Mouse (Mus musculus): Measurements from ENCODE around the gene Krtap9-5. TPM values are rescaled to one million over a fixed set of nuclear protein-coding genes. Genes with fewer than 3 reads are reported as not detected.

The Krtap9-5 gene
- not detected for polyA plus RNA-seq (2014; fragmentation: Illumina TruSeq; extraction: RNeasy Lipid Tissue Mini Kit (QIAGEN cat#74804); ENCODE audit: low replicate concordance)

GRCm38 (mm10) chr11:99948175-99948574 lies at the start of gene Krtap9-5:
Gene Krtap9-5 (plus strand): TSS chr11:99948475.

GRCm38 (mm10) chr11:99907620-99908019 lies 40.7 kb upstream of the Krtap9-5 start, which contains the start of gene Krtap31-1:
Gene Krtap31-1 (plus strand): TSS chr11:99907920.

DNA sequence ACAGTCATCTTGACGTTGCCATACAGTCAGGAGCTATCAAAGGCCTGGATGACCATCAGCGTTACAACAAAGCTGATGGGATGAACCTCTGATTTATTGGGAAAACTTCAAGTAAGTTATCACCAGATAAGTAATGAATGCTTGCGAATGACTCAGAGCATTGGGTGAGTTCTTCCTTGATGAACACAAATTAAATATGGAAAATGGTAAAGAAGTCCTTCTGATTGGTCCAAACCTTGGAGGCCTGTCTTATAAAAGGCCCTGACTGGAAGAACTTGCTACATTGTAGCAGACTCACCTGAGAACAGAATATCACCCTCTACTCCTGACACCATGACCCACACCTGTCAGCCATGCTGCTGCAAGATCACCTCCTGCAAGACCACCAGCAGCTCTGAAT lies 33.8 kb upstream of the Krtap9-5 start, which contains the start of gene Gm11565:
Gene Gm11565, plus strand, starts transcription at position 301 of the 400 bp plus-strand sequence.

GRCm38 (mm10) chr11:99935991-99936390 lies 12.3 kb upstream of the Krtap9-5 start, which contains the start of gene Krtap31-2:
Gene Krtap31-2 (plus strand): TSS chr11:99936291.

GRCm38 (mm10) chr11:99978953-99979352 lies 30.7 kb downstream of the Krtap9-5 start, which contains the start of gene Krtap29-1:
Gene Krtap29-1 (minus strand): TSS chr11:99979053.

GRCm38 (mm10) chr11:99986180-99986647 lies 37.9 kb downstream of the Krtap9-5 start, which contains the start of gene Krtap16-1:
Gene Krtap16-1 (minus strand): TSS chr11:99986597.

DNA sequence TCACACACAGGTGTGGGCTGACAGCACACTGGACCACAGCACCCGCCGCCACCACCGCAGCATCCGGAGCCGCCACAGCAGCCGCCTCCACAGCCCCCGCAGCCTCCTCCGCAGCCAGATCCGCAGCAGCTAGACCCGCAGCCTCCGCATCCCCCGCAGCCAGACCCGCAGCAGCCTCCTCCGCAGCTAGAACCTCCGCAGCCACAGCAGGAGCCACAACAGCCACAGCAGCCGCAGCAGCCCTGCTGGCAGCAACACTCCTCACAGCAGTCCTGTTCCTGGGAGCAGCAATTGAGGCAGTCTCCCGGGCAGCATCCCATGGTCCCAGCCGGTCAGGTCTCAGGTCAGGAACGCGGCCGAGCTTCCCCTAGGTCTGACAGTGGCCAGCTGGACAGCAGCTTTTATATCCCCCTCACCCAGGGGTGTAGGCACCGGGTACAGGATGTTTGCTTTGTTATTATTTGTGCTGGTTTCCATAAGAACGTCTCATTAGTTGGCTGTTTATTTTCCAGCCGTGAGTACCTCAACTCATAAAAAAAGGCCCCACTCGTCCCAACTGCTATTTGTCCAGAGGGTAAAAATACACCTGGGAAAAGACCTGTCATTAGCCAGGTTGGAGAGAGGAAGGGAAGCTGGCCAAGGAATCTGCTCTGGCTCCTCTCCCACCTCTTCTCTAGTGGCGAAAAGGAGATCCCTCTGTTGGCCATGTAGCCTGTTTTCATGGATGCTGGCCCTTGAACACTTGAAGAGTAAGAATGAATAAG lies 45.5 kb downstream of the Krtap9-5 start, which contains the start of gene Krtap17-1:
Gene Krtap17-1, minus strand, starts transcription at position 375 of the 764 bp plus-strand sequence.

Other genes starting within 250 kb of the Krtap9-5 start
- not detected for gene Gm14180, start 214.2 kb upstream of the Krtap9-5 start, polyA plus RNA-seq (2014; fragmentation: Illumina TruSeq; extraction: RNeasy Lipid Tissue Mini Kit (QIAGEN cat#74804); ENCODE audit: low replicate concordance)
- not detected for gene Gm11595, start 175.6 kb upstream of the Krtap9-5 start, polyA plus RNA-seq (2014; fragmentation: Illumina TruSeq; extraction: RNeasy Lipid Tissue Mini Kit (QIAGEN cat#74804); ENCODE audit: low replicate concordance)
- gene Krtap4-8, start 167.8 kb upstream of the Krtap9-5 start, polyA plus RNA-seq (2014; fragmentation: Illumina TruSeq; extraction: RNeasy Lipid Tissue Mini Kit (QIAGEN cat#74804); ENCODE audit: low replicate concordance), result not detected
- gene Krtap4-9, start 163.3 kb upstream of the Krtap9-5 start, polyA plus RNA-seq (2014; fragmentation: Illumina TruSeq; extraction: RNeasy Lipid Tissue Mini Kit (QIAGEN cat#74804); ENCODE audit: low replicate concordance), result not detected
- not detected for gene Gm11596, start 155.0 kb upstream of the Krtap9-5 start, polyA plus RNA-seq (2014; fragmentation: Illumina TruSeq; extraction: RNeasy Lipid Tissue Mini Kit (QIAGEN cat#74804); ENCODE audit: low replicate concordance)
- not detected for gene Gm11569, start 149.5 kb upstream of the Krtap9-5 start, polyA plus RNA-seq (2014; fragmentation: Illumina TruSeq; extraction: RNeasy Lipid Tissue Mini Kit (QIAGEN cat#74804); ENCODE audit: low replicate concordance)
- gene Gm11554, start 144.0 kb upstream of the Krtap9-5 start, polyA plus RNA-seq (2014; fragmentation: Illumina TruSeq; extraction: RNeasy Lipid Tissue Mini Kit (QIAGEN cat#74804); ENCODE audit: low replicate concordance), result not detected
- gene Krtap4-13, start 138.6 kb upstream of the Krtap9-5 start, polyA plus RNA-seq (2014; fragmentation: Illumina TruSeq; extraction: RNeasy Lipid Tissue Mini Kit (QIAGEN cat#74804); ENCODE audit: low replicate concordance), result not detected
- not detected for gene Gm11564, start 132.8 kb upstream of the Krtap9-5 start, polyA plus RNA-seq (2014; fragmentation: Illumina TruSeq; extraction: RNeasy Lipid Tissue Mini Kit (QIAGEN cat#74804); ENCODE audit: low replicate concordance)
- not detected for gene 2300003K06Rik, start 110.4 kb upstream of the Krtap9-5 start, polyA plus RNA-seq (2014; fragmentation: Illumina TruSeq; extraction: RNeasy Lipid Tissue Mini Kit (QIAGEN cat#74804); ENCODE audit: low replicate concordance)
- not detected for gene Krtap4-16, start 96.9 kb upstream of the Krtap9-5 start, polyA plus RNA-seq (2014; fragmentation: Illumina TruSeq; extraction: RNeasy Lipid Tissue Mini Kit (QIAGEN cat#74804); ENCODE audit: low replicate concordance)
- gene Gm11568, start 90.6 kb upstream of the Krtap9-5 start, polyA plus RNA-seq (2014; fragmentation: Illumina TruSeq; extraction: RNeasy Lipid Tissue Mini Kit (QIAGEN cat#74804); ENCODE audit: low replicate concordance), result not detected
- gene Gm11559, start 84.0 kb upstream of the Krtap9-5 start, polyA plus RNA-seq (2014; fragmentation: Illumina TruSeq; extraction: RNeasy Lipid Tissue Mini Kit (QIAGEN cat#74804); ENCODE audit: low replicate concordance), result not detected
- not detected for gene Krtap9-1, start 75.1 kb upstream of the Krtap9-5 start, polyA plus RNA-seq (2014; fragmentation: Illumina TruSeq; extraction: RNeasy Lipid Tissue Mini Kit (QIAGEN cat#74804); ENCODE audit: low replicate concordance)
- not detected for gene Gm11567, start 69.3 kb upstream of the Krtap9-5 start, polyA plus RNA-seq (2014; fragmentation: Illumina TruSeq; extraction: RNeasy Lipid Tissue Mini Kit (QIAGEN cat#74804); ENCODE audit: low replicate concordance)
- not detected for gene Krtap31-1, start 40.6 kb upstream of the Krtap9-5 start, polyA plus RNA-seq (2014; fragmentation: Illumina TruSeq; extraction: RNeasy Lipid Tissue Mini Kit (QIAGEN cat#74804); ENCODE audit: low replicate concordance)
- gene Gm11565, start 33.7 kb upstream of the Krtap9-5 start, polyA plus RNA-seq (2014; fragmentation: Illumina TruSeq; extraction: RNeasy Lipid Tissue Mini Kit (QIAGEN cat#74804); ENCODE audit: low replicate concordance), result not detected
- gene Krtap31-2, start 12.2 kb upstream of the Krtap9-5 start, polyA plus RNA-seq (2014; fragmentation: Illumina TruSeq; extraction: RNeasy Lipid Tissue Mini Kit (QIAGEN cat#74804); ENCODE audit: low replicate concordance), result not detected
- not detected for gene Krtap29-1, start 30.6 kb downstream of the Krtap9-5 start, polyA plus RNA-seq (2014; fragmentation: Illumina TruSeq; extraction: RNeasy Lipid Tissue Mini Kit (QIAGEN cat#74804); ENCODE audit: low replicate concordance)
- gene Krtap16-1, start 38.1 kb downstream of the Krtap9-5 start, polyA plus RNA-seq (2014; fragmentation: Illumina TruSeq; extraction: RNeasy Lipid Tissue Mini Kit (QIAGEN cat#74804); ENCODE audit: low replicate concordance), result not detected
- not detected for gene Krtap17-1, start 45.5 kb downstream of the Krtap9-5 start, polyA plus RNA-seq (2014; fragmentation: Illumina TruSeq; extraction: RNeasy Lipid Tissue Mini Kit (QIAGEN cat#74804); ENCODE audit: low replicate concordance)
- gene Krt33a, start 67.7 kb downstream of the Krtap9-5 start, polyA plus RNA-seq (2014; fragmentation: Illumina TruSeq; extraction: RNeasy Lipid Tissue Mini Kit (QIAGEN cat#74804); ENCODE audit: low replicate concordance), result not detected
- gene Krt33b, start 81.4 kb downstream of the Krtap9-5 start, polyA plus RNA-seq (2014; fragmentation: Illumina TruSeq; extraction: RNeasy Lipid Tissue Mini Kit (QIAGEN cat#74804); ENCODE audit: low replicate concordance), result not detected
- gene Krt34, start 93.1 kb downstream of the Krtap9-5 start, polyA plus RNA-seq (2014; fragmentation: Illumina TruSeq; extraction: RNeasy Lipid Tissue Mini Kit (QIAGEN cat#74804); ENCODE audit: low replicate concordance), result not detected
- not detected for gene Krt31, start 102.1 kb downstream of the Krtap9-5 start, polyA plus RNA-seq (2014; fragmentation: Illumina TruSeq; extraction: RNeasy Lipid Tissue Mini Kit (QIAGEN cat#74804); ENCODE audit: low replicate concordance)
- gene Krt32, start 139.8 kb downstream of the Krtap9-5 start, polyA plus RNA-seq (2014; fragmentation: Illumina TruSeq; extraction: RNeasy Lipid Tissue Mini Kit (QIAGEN cat#74804); ENCODE audit: low replicate concordance), result not detected
- gene Krt35, start 147.8 kb downstream of the Krtap9-5 start, polyA plus RNA-seq (2014; fragmentation: Illumina TruSeq; extraction: RNeasy Lipid Tissue Mini Kit (QIAGEN cat#74804); ENCODE audit: low replicate concordance), result not detected
- not detected for gene Krt36, start 157.2 kb downstream of the Krtap9-5 start, polyA plus RNA-seq (2014; fragmentation: Illumina TruSeq; extraction: RNeasy Lipid Tissue Mini Kit (QIAGEN cat#74804); ENCODE audit: low replicate concordance)
- not detected for gene Krt13, start 173.1 kb downstream of the Krtap9-5 start, polyA plus RNA-seq (2014; fragmentation: Illumina TruSeq; extraction: RNeasy Lipid Tissue Mini Kit (QIAGEN cat#74804); ENCODE audit: low replicate concordance)
- gene Krt15, start 187.5 kb downstream of the Krtap9-5 start, polyA plus RNA-seq (2014; fragmentation: Illumina TruSeq; extraction: RNeasy Lipid Tissue Mini Kit (QIAGEN cat#74804); ENCODE audit: low replicate concordance), result not detected
- 9.9 TPM for gene Krt19, start 200.2 kb downstream of the Krtap9-5 start, polyA plus RNA-seq (2014; fragmentation: Illumina TruSeq; extraction: RNeasy Lipid Tissue Mini Kit (QIAGEN cat#74804); ENCODE audit: low replicate concordance)
- gene Krt9, start 244.8 kb downstream of the Krtap9-5 start, polyA plus RNA-seq (2014; fragmentation: Illumina TruSeq; extraction: RNeasy Lipid Tissue Mini Kit (QIAGEN cat#74804); ENCODE audit: low replicate concordance), result not detected